Mouse (Mus musculus) kidney, postnatal 4 days (tissue): ENCODE measurements around the gene Pcx.

Experiments
- DNase-seq, 2 experiments: peaks; one replicate each; pipeline ENCODE4 v3.0.0; 2021; ENCODE audit warnings: mixed read lengths in 2 of 2

Gene Pcx

DNA sequence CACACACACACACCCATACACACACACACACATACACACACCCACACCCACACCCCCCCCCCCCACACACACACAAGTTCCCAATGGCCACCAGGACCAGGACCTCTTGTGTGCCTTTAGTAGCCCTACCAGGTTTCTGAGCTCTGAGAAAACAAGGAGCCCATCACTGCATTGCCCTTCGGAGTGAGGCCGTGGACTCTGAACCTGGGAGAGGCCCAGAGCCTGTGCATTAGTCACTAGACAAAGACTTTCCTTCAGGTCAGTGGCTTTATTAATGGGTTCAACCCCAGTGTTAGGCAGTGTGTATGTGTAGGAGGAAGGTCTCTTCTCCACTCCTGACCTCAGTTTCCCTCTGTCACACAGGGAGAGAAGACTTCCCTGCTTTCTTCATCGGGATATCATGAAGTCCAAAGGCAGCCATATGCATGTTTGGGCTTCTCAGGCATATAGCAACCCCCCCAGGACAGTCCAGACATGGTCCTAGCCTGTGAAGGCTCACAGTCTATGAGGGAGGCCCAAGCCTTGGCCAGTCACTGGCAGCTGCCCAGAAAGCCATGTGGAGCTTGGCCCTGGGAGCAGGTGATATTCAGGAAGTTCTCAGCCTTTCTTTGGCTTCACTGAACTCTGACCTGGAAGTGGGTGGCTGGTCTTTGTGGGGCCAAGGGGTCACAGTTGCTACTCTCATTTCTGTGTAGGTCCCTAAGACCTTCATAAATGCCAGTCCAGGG is 13.6 kb upstream of the Pcx start:
- peak in 1 of 2 experiments; percentile 47 for DNase-seq

DNA sequence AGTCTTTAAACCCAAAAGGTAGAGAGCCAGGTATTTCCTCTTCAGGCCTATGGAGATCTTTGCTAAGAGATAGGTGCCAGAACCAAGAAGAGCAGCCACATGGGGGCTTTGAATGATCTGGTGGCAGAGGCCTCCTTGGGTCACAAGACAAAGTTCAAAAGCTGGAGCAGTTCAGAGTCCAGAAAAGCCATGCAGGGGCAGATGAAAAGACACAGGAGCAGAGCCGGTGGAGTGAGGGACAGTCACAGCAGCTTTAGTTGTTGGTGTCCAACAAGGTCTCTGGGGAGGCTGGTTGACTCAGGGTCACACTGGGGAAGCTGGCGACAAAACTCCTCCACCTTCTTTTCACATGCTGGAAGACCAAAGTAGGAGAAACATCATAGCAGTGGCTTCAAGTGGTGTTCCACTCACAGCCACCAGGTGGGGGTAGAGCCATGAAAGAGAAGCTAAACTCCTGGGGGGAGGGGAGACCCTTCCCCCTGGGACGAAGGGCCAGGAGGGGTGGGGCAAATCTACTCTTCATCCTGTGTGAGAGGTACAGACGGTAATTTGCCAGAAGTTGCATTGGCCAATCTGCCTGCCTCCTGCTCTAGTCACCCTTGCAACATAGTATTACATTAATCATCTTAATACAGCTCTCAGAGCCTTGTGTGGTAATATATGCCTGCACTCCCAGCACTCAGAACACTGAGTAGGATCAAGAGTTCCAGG is 12.9 kb upstream of the Pcx start:
- peak; percentile 84 to 86 for DNase-seq

DNA sequence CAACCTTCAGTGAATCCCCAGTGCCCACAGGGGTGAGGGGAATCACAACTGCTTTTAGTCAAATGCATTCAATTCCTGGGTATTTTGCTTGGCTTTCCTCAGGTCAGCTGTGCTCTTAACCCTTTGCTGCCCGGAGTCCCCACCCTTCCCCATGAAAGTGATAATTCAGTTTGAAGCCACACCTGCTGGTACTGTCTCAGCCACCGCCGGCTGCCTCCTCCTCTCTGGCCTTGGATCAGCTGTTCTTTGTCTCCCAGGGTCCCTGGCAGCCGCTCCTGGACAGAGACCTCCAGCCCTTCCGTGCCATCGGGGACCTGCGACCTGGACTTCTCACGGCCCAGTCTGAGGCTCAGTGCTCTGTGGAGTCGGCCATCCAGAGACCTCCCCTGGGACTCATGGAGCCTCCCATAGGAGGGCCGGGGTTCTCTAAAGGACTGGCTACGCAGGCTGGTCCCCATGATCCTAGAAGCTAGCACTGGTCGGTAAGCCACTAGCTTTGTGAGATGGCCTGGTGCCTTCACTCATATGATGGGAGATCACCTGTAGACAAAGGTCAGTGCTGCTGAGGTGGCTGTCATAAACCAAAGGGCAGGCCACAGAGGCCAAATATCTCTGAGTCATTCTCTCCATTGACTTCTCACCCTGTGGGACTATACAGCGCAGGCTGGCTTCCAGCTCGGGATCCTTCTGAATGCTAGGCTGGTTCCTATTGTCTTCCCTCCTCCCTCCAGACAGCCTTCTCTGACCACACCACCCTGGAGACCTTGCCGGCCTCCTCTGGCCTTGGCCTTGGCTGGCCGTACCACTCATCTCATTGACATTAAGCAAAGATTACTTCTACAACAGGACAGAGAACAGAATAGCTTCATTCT is 12.0 kb upstream of the Pcx start, which contains the start of gene 2010003K11Rik:
Gene 2010003K11Rik (minus strand): TSS at position 522 of the 872 bp plus-strand sequence.
- peak in 1 of 2 experiments; percentile 15 for DNase-seq

DNA sequence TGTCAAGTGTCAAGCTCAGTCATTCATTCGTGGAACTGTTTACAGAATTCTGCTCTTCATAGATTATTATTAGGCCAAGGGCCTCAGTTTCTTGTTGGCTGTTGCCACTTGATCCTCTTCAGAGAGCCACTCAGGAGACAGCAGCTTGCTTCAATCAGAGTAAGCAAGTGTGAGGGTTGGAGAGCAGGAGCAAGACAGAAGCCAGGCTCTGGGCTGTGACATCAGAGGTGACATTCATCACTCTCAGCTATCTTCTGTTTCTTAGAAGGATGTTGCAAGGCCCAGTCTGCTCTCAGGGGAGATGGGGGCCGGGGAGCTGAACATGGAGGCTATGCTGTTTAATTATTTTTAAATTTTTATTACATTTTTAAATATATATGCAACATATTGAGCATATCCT is 7.6 kb upstream of the Pcx start:
- no peak for DNase-seq

DNA sequence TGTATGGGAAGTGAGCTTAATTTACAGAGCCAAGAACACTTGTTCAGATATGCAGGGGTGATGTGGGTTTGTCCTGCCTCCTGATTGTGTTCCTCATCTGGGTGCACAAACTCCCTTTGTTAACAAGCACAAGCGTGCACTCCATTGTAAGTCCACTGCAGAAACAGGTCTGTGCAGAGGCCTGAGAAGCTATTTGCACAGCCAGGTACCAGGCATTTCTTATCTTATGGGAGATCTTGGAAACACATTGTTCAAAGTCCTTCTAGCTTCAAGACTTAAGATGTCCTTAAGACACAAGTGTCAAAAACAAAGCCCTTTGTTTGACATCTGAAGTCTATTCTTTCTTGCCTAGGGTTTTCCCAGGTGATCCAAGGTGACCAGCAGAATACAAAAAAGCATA is 5.4 kb upstream of the Pcx start:
- no peak for DNase-seq

DNA sequence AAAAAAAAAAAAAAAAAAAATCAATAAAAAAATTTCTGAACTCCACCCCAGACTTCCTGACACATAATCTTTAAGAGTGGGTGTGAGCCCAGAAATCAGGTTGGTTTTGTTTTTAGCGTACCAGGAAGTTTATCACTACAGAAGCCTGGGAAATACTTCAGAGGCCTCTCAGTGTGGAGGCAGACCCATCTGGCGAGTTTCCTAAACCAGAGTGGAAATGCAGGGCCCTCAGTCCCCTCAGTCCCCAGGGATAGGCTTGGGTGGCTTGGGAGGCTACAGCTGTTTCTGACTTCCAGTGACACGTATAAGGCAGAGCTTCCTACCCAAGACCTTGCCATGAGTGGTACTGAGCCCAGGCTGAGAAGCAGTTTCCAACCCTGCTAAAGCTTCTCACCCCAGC is 2.5 kb upstream of the Pcx start:
- DNase-seq = no peak

DNA sequence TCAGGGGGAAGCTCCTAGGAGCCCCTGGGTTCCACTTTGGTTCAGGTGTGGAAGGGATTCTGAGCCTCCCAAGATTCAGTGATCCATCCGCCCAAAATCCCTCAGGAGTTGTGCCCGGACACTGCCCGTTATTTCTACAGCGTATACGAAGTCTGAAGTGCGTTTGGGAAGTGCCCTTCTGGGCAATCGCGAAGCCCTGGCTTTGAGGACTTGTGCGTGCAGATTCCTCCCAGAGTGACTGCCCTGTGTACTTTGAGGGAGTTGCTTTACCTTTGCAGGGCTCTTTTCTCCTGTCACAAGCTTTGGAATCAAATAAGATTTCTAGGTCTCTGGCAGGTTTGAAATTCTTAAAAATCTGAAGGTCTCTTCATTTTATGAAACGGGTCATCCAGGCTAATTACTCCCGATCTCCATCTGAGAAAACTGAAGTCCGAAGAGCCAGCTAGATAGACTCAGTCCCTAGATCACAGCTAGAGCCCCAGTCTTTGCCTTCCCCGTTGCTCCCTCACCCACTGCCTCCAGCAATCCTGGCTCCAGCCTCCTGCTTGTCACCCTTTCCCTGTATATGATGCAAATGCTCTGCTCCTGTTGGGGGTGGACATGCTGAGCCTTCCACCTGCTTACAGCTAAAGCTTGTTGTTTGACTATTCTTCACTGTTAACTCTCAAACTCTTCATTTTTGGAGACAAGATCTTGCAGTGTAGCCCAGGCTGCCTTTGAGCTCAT is 1.0 kb downstream of the Pcx start:
- DNase-seq = no peak

DNA sequence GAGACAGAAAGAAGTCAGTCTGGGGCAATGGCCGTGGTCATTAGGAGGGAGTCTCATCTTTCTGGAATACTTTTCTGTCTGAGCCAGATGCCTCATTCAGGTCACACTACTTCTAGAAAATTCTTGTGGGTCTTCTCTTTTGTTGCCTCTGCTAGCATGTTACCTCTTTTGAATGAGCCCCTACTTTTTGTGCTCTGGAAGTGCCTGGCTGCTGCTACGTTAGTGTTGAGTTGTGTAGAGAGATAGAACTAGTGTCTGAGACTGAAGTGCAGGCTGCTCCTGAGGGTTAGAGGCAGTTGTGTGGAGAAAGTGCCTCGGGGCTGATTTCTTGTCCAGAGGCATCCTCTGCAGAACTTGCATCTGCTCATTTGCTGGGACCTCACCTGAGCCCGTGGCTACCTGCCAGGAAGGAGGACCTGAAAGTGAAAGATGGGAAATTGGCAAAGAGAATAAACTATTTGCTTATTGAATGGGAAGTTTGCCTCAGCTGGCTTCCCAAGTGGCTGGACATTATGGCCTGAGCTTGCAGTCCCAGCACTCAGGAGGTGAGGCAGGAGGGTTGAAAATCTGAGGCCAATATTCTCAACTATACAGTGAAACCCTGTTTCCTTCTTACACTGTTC is 3.1 kb downstream of the Pcx start:
- no peak for DNase-seq

DNA sequence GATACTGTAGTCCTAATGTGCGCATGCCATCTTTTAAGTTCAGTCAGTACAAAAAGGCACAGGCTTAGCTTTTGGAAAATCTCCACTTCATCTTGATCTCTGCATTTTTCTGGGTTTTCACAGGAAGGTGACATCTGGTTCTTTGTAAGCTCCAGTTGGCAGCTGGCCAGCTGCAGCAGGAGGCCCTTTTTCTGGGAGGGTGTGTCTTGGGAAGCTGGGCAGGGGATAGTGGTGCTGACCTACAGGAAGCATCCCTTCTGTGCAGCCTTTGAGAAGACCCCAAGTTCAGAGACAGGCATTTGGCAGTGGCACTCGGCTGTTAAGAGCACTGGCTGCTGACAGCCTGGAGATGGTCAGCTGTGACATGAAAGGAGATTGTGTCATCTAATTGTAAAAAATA is 5.5 kb downstream of the Pcx start:
- DNase-seq = peak; percentile 54 to 62

DNA sequence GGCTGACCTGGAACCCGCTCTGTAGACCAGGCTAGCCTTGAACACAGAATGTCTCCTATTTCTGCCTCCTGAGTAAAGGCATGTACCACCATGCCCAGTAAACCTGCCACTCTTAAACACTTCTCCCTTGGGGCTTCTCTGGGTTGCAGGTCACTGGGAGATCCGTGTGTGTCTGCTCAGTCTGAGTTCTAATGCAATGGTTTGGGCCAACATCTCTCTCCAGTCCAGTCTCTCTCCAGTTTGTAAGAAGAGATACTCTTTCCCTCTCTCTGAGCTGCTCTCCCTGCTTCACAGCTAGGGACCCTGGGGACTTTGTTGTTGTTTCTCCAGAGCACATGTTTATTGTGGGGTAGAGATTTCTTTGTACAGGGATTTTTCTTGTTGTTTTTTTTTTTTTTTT is 6.0 kb downstream of the Pcx start:
- DNase-seq = no peak

DNA sequence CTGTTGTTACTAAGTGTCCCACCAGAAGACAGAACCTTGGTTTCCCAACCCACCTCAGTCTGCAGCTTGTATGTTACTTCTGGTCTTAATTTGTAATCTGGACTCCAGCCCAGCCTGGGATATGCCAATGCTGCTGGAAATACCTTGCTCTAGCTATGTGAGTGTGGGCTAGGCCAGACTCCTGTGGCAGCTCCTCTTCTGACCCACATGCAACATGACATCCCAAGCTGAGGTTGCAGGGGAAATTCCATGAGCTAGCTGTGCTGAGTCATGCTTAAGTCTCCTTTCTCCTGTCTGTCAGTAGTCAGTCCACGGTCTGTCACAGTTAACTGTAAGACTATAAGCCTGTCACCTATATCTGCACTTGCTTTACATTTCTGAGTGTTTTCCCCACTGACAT is 7.2 kb downstream of the Pcx start:
- no peak for DNase-seq

DNA sequence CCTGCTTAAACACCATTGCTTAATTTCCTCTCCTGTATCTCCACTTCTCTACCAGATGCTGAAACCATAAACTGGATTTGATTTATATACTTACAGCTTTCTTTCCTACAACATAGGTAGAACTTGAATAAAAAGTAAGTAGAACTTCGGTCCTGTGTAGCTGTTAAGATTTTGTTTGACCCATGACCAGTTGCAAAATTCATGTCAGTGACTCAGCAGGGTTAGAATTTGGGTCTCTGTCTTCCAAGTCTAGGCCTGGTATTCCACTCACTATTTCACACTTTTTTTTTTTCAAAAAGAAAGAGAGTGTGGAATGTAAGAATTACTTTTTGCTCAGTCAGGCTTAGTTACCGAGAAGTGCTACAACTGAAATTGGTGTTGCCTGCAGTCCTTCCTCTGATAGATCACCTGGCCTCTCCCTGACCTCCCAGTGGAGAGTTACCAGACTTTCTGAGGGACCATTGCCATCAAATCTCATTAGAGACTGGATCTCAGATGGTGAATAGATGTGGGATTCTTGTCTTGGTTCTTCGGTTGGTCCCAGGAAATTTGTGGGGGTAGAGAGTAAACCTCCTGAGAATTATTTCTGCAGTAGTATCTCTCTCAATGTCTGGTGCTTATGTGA is 11.3 kb downstream of the Pcx start:
- no peak for DNase-seq

DNA sequence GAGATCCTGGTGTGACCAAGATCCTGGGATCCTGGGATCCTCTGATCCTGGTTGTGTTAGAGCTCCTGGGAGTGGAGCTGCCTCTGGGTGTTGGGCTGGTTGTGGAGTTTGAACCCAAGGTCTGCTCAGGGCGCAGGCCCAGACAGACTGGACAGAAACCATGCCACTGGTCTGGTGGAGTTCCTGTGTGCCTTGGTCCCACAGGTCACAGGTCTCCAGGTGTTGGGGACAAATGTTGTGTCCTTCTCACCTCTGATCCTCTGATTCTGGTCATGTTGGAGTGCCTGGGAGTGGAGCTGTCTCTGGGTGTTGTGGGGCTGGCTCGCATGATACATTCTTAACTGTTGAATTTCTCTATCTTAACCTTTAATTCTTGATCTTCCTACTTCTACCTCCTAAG is 24.4 kb downstream of the Pcx start:
- DNase-seq = no peak

DNA sequence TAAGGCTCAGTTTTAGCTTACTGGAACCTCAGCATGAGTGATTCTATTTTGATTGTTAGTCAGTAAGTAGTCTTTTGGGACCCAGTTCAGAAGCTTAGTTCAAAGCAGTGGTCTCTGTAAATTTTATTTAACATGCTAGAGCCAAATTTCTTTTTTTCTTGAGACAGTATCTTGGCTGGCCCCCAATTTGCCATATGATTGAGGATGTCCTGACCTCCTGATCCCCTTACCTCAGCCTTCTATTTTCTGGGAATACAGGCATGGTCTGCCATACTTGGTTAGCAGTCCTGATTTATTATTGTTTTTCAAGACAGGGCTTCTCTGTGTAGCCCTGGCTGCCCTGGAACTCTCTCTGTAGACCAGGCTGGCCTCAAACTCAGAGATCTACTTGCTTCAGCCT is 25.6 kb downstream of the Pcx start:
- no peak for DNase-seq

DNA sequence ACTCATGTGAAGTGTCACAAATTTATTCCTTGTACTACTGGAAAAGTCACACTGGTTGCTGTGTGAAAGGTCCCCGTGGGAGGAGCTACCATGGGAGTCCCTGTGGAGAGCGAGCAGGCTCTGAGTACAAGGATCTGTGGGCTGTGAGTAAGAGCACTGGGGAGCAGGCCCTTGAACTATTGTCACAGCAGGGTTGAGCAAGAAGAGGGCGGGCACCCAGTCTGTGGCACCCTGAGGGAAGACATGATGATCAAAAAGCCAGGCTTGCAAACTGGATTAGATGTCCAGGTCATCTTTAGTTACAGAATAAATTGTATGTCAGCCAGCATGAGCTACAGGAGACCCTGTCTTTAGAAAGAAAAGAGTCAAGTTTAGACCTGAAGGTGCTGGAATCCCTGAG is 26.3 kb downstream of the Pcx start:
- no peak for DNase-seq

DNA sequence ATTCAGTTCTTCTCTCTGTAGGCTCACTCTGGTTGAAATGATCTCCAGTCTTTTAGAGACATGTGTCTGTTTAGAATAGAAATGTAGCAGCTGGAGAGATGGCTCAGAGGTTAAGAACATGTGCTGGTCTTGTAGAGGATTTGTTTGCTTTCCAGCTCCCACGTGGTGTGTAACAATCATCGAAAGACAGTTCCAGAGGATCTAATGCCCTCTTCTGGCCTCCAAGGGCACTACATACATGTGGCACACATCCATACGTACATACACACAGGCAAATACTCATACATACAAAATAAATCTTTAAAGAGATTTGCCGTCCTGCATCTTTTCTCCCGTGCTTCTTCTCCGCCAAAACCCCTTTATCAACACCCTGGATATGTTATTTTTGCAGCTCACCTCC is 30.0 kb downstream of the Pcx start:
- DNase-seq = no peak

DNA sequence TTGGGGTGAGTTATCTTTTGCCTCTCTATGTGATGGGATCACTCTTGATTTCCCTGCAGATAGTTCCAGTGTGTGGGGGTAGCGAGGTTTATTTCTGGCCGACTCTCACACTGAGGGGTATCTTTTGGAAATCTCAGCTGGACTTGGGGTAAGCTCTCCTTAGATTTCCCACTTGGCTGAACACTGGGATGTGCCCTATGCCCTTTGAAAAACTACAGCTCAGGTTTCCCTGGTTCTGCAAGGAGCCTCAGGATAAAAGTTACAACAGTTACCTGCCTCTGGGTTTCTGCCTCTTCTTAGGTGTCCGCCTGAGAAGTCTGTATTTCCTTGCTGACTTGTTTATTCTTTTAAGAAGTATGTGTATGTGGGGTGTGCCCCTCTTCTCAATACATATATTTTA is 30.7 kb downstream of the Pcx start:
- DNase-seq = no peak

DNA sequence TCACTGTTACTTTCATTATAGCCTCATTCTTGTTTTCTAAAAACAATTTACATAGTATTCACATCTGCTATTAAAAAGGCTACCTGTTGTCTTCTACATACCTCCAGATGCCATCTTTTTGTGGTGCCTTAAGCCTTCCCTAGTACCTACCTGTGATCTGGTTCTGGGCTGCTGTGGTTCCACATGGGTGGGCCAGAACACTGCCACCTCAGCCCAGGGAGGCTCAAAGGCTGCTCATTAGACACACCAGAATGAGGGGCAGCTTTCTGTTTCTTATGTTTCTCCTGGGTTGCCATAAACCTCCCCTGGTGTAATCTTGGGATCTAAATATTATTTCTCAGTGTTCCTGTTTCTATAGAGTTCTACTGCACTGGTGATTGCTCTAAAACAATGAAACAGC is 31.8 kb downstream of the Pcx start:
- DNase-seq = peak in 1 of 2 experiments; percentile 25

DNA sequence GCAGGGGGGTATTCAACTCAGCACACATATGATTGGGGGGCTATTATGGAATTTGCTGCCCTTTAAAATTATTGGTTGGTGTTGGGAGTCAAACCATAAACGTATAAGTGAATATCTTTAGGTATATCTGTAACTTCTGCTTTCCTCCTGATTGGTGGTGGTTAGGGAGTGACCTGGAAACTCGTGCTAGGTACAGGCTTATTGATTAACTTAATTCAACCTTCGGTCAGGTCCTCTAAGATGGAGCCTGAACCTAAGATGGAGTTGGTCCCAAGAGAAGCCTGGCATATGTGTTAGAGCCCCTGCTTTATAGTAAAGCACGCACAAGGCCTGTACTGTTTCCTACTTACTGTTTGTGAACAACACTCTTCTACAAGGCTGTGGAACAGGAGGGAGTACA is 34.8 kb downstream of the Pcx start:
- no peak for DNase-seq

DNA sequence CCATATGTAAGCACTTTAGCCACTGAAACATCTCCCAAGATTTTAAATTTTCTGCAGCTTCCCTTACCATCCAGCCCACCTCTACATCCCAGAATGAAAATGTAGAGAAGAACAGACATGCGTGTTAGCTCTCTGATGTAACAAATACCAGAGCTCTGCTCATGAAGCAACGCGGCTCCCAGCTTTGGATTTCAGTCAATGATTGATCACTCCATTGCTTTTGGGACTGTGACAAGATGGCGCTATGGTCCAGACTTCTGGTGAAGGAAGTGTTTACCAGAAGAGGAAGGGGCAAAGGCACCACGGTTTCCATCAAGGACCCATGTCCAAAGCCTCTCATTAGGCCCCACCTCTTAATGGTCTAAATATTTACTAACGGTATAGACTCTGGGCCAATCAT is 35.6 kb downstream of the Pcx start:
- DNase-seq = no peak

DNA sequence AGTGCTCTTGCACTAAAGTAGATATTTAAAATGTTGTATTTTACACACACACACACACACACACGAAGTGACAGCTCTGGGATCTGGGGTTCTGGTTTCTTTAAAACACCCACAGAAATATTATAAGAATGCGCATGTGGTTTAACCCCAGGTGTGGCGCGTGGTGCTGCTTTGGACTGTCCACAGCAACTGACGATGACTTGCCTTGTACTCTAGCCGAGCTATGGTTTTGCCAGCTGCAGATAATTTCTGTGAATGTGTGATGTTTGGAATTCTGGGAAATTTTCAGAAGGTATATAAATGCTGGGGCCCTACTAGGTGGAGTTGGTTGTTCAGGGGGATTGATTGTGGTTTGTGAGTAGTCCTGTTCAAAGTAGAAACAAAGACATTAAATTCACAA is 37.5 kb downstream of the Pcx start:
- DNase-seq = no peak

DNA sequence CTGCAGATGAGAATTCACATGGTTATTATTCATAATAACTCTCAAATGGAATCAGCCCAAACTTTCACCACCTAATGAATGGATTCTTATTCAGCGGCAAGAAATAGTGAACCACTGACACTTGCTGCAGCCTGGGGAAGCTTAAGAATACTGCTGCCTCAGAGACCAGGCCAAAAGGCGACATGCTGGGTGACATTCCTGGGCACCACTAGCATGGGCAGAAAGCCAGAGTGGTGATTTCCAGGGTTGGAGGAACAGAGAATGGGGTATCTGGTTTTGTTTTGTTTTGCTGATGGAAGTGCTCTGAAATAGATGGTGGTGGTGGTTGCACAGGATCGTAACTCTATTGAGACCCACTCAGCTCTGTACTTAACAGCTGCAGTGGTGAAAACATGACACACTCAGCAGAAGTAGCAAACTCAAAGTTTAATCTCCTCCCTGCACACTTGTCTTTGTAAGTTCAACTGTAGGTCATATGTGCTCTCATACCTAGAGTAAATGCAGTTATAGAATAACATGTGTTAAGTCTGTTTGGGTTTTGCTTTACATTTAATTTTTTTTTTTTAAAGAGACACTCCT is 38.1 kb downstream of the Pcx start:
- no peak for DNase-seq
